Mouse (Mus musculus) liver, postnatal 0 days (tissue): ENCODE data around the gene Ptger1. TPM values are rescaled to one million over a fixed set of nuclear protein-coding genes. Genes with fewer than 3 reads are reported as not detected.

ENCODE experiments used
- ATAC-seq: fragments of 200-750 bp; cut with Nextera tagmentation; 2 replicates; pipeline ENCODE4 v1.8.0; 2017; ENCODE audit warnings: mild to moderate bottlenecking, moderate library complexity
- DNase-seq: peaks from one replicate; pipeline ENCODE4 v3.0.0-alpha.2; 2016
- H3K27ac ChIP-seq: fragments of 300-500 bp; sonication (generic); 2 replicates; pipeline ENCODE4 v1.5.1; 2014; ENCODE audit warnings: antibody characterized with exemption, moderate library complexity, mild to moderate bottlenecking, low read depth
- H3K27me3 ChIP-seq: fragments of 300-500 bp; sonication (generic); 2 replicates; pipeline ENCODE4 v1.6.1; 2014; ENCODE audit warnings: low read length, control low read depth, mixed read lengths; ENCODE audit not compliant: insufficient read depth
- H3K36me3 ChIP-seq: fragments of 300-500 bp; sonication (generic); replicated peaks from 2 replicates; pipeline ENCODE4 v1.6.1; 2014; ENCODE audit warnings: mild to moderate bottlenecking, control low read depth, low read length, moderate library complexity, mixed read lengths; ENCODE audit not compliant: insufficient read depth
- H3K4me1 ChIP-seq: fragments of 300-500 bp; sonication (generic); 2 replicates; pipeline ENCODE4 v1.6.1; 2014; ENCODE audit warnings: antibody characterized with exemption, mild to moderate bottlenecking, control low read depth; ENCODE audit not compliant: insufficient read depth
- H3K4me2 ChIP-seq: fragments of 300-500 bp; sonication (generic); 2 replicates; pipeline ENCODE4 v1.6.1; 2014; ENCODE audit warnings: low read depth, mild to moderate bottlenecking, low read length, moderate library complexity, mixed read lengths
- H3K4me3 ChIP-seq: fragments of 300-500 bp; sonication (generic); 2 replicates; pipeline ENCODE4 v1.5.1; 2014; ENCODE audit warnings: low read depth, low read length
- H3K9ac ChIP-seq: fragments of 300-500 bp; sonication (generic); replicated peaks from 2 replicates; pipeline ENCODE4 v1.6.1; 2014; ENCODE audit warnings: mild to moderate bottlenecking, moderate library complexity
- H3K9me3 ChIP-seq: fragments of 300-500 bp; sonication (generic); 2 replicates; pipeline ENCODE4 v1.6.1; 2016; ENCODE audit warnings: mild to moderate bottlenecking, control low read depth, low read length, mixed read lengths
- CTCF ChIP-seq: sonication (generic); IDR thresholded peaks from 2 replicates; pipeline ENCODE4 v1.5.1; 2016; ENCODE audit warnings: antibody characterized with exemption, low read depth
- EP300 ChIP-seq: IDR thresholded peaks from 2 replicates; pipeline ENCODE4 v1.6.1; 2016; ENCODE audit warnings: antibody characterized with exemption, low read depth, mild to moderate bottlenecking
- WGBS: fragments of 180-500 bp; shearing (Covaris S2); extraction: QIAGEN DNeasy Blood & Tissue Kit; methylation state at CpG from one replicate; pipeline ENCODE4 v1.1.7; 2014; ENCODE audit not compliant: insufficient replicate concordance; 5-methylcytosine and 5-hydroxymethylcytosine counted together
- polyA plus RNA-seq: library from polyadenylated mRNA; unstranded; fragments of >200 nt; fragmentation: Nextera tagmentation; extraction: Ambion mirVana; gene quantifications from 2 replicates; pipeline ENCODE4 v1.2.1, GENCODE M21; 2015

Gene Ptger1
- 0.12 and 0.16 TPM in 2 replicates for polyA plus RNA-seq

DNA sequence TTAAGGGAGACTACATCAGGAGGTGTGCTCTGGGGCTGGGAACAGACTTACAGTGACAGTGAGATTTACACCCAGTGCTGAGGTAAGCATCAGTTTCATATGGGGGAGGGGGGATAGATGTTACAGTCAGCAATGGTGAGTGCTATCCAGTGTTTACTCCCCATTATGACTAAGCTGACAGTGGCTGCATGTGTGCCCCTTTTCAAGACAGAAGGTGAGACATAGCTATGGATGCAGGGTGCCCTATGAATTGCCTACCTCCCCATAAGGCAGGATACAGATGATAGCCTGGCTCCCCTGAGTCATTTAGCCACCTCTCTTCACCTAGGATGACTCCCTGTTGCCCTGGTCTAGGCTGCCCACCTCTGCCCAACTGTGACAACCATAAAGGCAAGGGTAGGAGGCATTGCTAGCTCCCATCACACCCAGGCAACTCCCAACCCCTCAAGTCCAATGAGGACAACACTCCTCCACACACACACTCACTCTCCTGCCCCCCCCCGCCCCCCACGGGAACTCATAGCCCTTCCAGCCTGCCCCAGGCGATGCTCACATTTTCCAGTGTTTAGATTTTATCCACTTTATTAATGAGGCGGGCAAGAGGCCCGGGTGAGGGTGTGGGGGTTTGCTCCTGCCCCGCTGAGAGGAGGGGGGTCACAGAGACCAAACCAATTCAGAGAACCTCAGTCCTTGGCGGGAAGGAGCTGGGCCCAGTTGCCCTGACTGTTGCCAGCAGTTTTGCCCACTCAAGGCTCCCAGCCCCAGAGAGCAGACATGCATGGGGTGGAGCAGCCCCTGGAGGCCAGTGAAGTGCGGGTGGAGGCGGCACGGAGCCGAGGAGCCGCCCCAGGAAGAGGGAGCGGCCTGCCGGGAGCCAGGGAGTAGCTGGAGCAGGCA lies at the start of gene Ptger1:
Gene Ptger1, plus strand, starts transcription at position 710 of the 897 bp plus-strand sequence.
- no peak within 1 kb of the TSS for H3K4me2 ChIP-seq
- H3K27ac ChIP-seq = 0 out of 2 replicates have a peak within 1 kb of the TSS, but pooled peaks have one; percentile 51
- H3K9ac ChIP-seq = no peak within 1 kb of the TSS
- TF ChIP-seq EP300 (no peak), CTCF (no peak)
- H3K36me3 ChIP-seq = peaks cover 20% of the 10 kb centered on the region
- no peaks in the 10 kb centered on the region for H3K9me3 ChIP-seq
- H3K27me3 ChIP-seq = 0 out of 2 replicates have a peak, but pooled peaks cover 2% of the 10 kb centered on the region
- no peak within 1 kb of the TSS for H3K4me3 ChIP-seq
- WGBS = 30% methylated on average over 14 of the region's 14 CpGs
- ATAC-seq (no peak), DNase-seq (no peak)
- H3K4me1 ChIP-seq = peaks cover 23% of the 10 kb centered on the region

DNA sequence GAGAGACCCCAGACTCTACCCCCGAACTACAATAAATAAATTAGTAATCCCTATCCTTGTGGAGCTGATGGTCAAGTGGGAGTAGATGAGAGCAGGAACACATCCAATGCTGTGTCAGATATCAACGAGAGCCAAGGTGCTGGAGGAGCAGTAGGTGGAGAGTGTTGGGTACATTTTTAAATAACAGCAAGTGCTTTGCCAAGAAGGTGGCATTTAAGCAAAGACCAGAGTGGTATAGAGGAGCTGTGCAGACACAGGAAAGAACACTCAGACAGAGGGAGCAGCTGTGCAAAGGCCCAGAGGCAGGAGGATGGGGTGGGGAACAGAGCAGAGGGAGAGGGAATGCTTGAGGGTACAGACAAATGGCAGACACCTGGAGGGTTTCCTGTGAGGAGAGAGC lies 49.4 kb upstream of the Ptger1 start:
- no peaks in the 10 kb centered on the region for H3K9me3 ChIP-seq
- H3K4me1 ChIP-seq = 0 out of 2 replicates have a peak, but pooled peaks cover 1% of the 10 kb centered on the region
- no peak overlapping the region for H3K9ac ChIP-seq
- no peaks in the 10 kb centered on the region for H3K27me3 ChIP-seq
- no peak overlapping the region for H3K4me3 ChIP-seq
- 80% methylated on average over 2 of the region's 2 CpGs for WGBS
- no peak overlapping the region for H3K4me2 ChIP-seq
- DNase-seq (peak; percentile 6), ATAC-seq (no peak)
- TF ChIP-seq EP300 = no peak
- TF ChIP-seq CTCF = no peak
- H3K36me3 ChIP-seq = peaks cover 21% of the 10 kb centered on the region
- H3K27ac ChIP-seq = no peak overlapping the region

DNA sequence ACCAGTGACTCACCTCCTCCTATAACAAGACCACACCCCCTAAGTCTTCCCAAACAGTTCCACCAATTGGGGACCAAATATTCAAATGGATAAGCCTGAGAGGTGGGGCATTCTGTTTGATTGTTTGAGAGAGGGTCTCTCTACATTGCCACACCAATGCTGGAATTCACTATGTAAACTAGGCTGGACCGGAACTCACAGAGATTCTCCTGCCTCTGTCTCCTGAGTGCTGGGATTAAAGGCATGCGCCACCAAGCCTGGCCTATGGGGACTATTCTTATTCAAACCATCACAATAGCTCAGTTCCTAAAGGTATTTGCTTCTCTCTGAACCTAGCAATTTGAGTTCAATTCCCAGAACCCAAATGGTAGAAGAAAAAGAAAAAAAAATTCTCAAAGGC lies 47.9 kb upstream of the Ptger1 start:
- Histone ChIP-seq H3K27me3 (no peaks in the 10 kb centered on the region), H3K9ac (no peak overlapping the region), H3K27ac (no peak overlapping the region), H3K4me3 (no peak overlapping the region), H3K36me3 (peaks cover 6% of the 10 kb centered on the region), H3K9me3 (no peaks in the 10 kb centered on the region), H3K4me2 (no peak overlapping the region), H3K4me1 (0 out of 2 replicates have a peak, but pooled peaks cover 4% of the 10 kb centered on the region)
- 86% methylated on average over 2 of the region's 2 CpGs for WGBS
- TF ChIP-seq EP300 (no peak), CTCF (no peak)
- no peak for ATAC-seq
- no peak for DNase-seq

DNA sequence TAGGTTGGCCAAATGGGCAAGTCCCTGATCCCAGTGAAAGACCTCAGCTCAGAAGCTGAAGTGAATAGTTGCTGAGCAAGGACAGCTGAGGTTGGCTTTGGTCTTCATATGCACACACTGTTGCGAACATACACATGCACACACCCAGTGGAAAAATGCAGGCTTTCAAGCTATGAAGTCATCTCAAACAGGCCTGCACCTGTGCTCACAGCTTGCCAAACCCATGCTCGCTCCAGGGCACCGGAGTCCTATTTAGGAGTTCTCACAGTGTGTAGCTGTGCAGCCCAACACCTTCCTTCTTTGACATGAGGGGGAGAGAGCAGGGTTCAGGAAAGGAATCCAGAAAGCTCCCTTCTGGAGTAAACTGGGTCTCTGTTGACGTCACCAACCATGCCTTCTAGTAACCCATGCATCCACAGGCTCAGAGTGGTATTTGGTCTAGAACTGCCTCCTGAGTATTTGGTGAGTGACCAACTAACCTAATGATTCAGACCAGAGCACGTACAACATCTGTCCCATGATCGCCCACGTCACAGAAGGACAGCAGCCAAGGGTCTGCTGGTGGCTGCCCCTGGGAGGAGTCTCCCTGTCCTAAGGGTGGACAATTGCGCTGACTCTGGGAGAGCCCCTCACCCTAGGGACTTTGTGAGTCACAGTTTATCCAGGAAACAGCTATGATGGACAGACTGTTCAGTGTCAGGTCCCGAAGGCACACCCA lies 46.8 kb upstream of the Ptger1 start:
- no peak overlapping the region for H3K9ac ChIP-seq
- H3K4me2 ChIP-seq = no peak overlapping the region
- H3K4me3 ChIP-seq = no peak overlapping the region
- TF ChIP-seq CTCF = no peak
- TF ChIP-seq EP300 = no peak
- H3K27me3 ChIP-seq = no peaks in the 10 kb centered on the region
- DNase-seq (no peak), ATAC-seq (no peak)
- 0 out of 2 replicates have a peak, but pooled peaks cover 5% of the 10 kb centered on the region for H3K4me1 ChIP-seq
- no peaks in the 10 kb centered on the region for H3K36me3 ChIP-seq
- no peaks in the 10 kb centered on the region for H3K9me3 ChIP-seq
- 84% methylated on average over 9 of the region's 9 CpGs for WGBS
- no peak overlapping the region for H3K27ac ChIP-seq

DNA sequence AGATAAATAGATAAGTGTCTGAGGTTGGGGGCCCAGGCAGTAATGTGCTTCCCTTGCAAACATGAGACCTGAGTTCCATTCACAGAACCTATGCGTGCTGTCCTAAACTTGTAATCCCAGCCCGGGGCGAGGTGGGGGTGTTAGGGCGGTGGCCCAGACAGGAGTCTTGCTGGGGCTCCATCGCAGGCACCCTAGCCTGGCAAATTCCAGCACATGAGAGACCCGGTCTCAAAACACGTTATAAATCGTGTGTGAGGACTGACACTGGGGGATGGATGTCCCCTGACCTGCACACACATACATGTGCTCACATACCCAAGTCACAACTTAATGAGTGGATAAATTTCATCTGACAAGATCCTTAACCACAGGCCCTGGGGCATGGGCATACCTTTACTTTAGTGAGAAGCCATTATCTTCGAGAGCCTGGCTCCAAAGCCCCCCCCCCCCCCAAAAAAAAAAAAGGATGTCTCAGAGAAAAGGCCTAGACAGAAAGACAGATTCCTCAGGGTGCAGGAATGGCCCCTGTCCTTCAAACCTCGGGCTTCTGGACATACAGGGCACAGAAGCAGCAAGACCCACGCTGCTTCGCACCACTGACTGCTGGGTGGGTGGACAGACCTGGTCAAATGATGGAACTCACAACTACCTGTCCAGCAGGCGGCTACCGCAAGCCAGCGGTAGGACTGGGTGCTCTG lies 44.6 kb upstream of the Ptger1 start:
- TF ChIP-seq EP300 (no peak), CTCF (no peak)
- H3K36me3 ChIP-seq = no peaks in the 10 kb centered on the region
- H3K9ac ChIP-seq = peak overlapping the region; percentile 31
- peak overlapping the region; percentile 38 for H3K4me3 ChIP-seq
- H3K27ac ChIP-seq = no peak overlapping the region
- no peaks in the 10 kb centered on the region for H3K9me3 ChIP-seq
- peaks cover 11% of the 10 kb centered on the region; the same call in 1 of the 2 replicates for H3K4me1 ChIP-seq
- no peak for DNase-seq
- H3K4me2 ChIP-seq = peak overlapping the region; percentile 68
- H3K27me3 ChIP-seq = no peaks in the 10 kb centered on the region
- WGBS = 52% methylated on average over 15 of the region's 15 CpGs
- no peak; the same call in 1 of the 2 replicates for ATAC-seq
